Mouse (Mus musculus) ovary, postnatal 10 days (tissue): ENCODE measurements around the gene Pbx2.

Source experiments
- DNase-seq: peaks from one replicate; pipeline ENCODE4 v3.0.0; 2022; ENCODE audit warnings: low spot score

Gene Pbx2

GRCm38 (mm10) chr17:34582528-34582927 is 8.5 kb upstream of the Pbx2 start:
- no peak for DNase-seq

- DNase-seq: no peak
Observed at GRCm38 (mm10) chr17:34583397-34583796, 7.7 kb upstream of the Pbx2 start.

- no peak for DNase-seq
Observed at GRCm38 (mm10) chr17:34583819-34584218, 7.2 kb upstream of the Pbx2 start.

- DNase-seq: no peak
Observed at GRCm38 (mm10) chr17:34585121-34585520, 5.9 kb upstream of the Pbx2 start.

GRCm38 (mm10) chr17:34585877-34586771 is 4.9 kb upstream of the Pbx2 start:
- DNase-seq: no peak

- DNase-seq: peak; percentile 52
Observed at GRCm38 (mm10) chr17:34586796-34587422, 4.2 kb upstream of the Pbx2 start.

GRCm38 (mm10) chr17:34587423-34587811 is 3.6 kb upstream of the Pbx2 start:
- DNase-seq: peak; percentile 95

- DNase-seq: no peak
Observed at GRCm38 (mm10) chr17:34587814-34588213, 3.3 kb upstream of the Pbx2 start.

GRCm38 (mm10) chr17:34588767-34589166 is 2.3 kb upstream of the Pbx2 start:
- DNase-seq: no peak

- no peak for DNase-seq
Observed at GRCm38 (mm10) chr17:34589206-34589605, 1.9 kb upstream of the Pbx2 start.

- DNase-seq: no peak
Observed at GRCm38 (mm10) chr17:34589681-34590101, 1.4 kb upstream of the Pbx2 start, which contains the start of gene Gpsm3. Gene Gpsm3, plus strand, starts transcription at chr17:34589806.

GRCm38 (mm10) chr17:34590154-34590987 is 695 bp upstream of the Pbx2 start:
- DNase-seq: no peak

GRCm38 (mm10) chr17:34591994-34592375 is 919 bp downstream of the Pbx2 start:
- peak; percentile 73 for DNase-seq

- DNase-seq: no peak
Observed at GRCm38 (mm10) chr17:34592581-34593549, 1.8 kb downstream of the Pbx2 start.

GRCm38 (mm10) chr17:34593752-34594525 is 2.9 kb downstream of the Pbx2 start:
- DNase-seq: no peak

- DNase-seq: no peak
Observed at GRCm38 (mm10) chr17:34596098-34596497, 5.0 kb downstream of the Pbx2 start.

- no peak for DNase-seq
Observed at GRCm38 (mm10) chr17:34597566-34598095, 6.6 kb downstream of the Pbx2 start, which contains the start of gene Ager. Gene Ager, plus strand, starts transcription at chr17:34597862.

- DNase-seq: no peak
Observed at GRCm38 (mm10) chr17:34599891-34600290, 8.8 kb downstream of the Pbx2 start.

- no peak for DNase-seq
Observed at GRCm38 (mm10) chr17:34601796-34602195, 10.7 kb downstream of the Pbx2 start.
